Comparison of ENCODE assay signal across 9 mouse cellular contexts in genomic region chr11:106674612-106675153, GRCm38 (mm10).
DNase-seq lines count a peak whose midpoint lies in the region; ATAC-seq and TF ChIP-seq lines count a peak whose summit lies in the region.
"Had no signal": no experiment of that assay in that cellular context is flagged by ENCODE, and none has a peak within 500 bp of the region (broad histone marks: within the 10 kb centered on the region; RNA-seq: fewer than 3 reads in every experiment).

No protein-coding gene starts in this region.

- TF ChIP-seq CTCF in kidney, postnatal 0 days (IDR thresholded peaks at IDR 0.05; ENCODE audit: low read depth) = no peak

- peak overlapping the region; percentile 10; the same call in 1 of the 2 replicates for H3K4me3 ChIP-seq in embryonic facial prominence, embryonic 13.5 days
- peak overlapping the region in 1 of 2 experiments; percentile 15; a peak in 1 of 4 replicates for H3K4me3 ChIP-seq in heart, embryonic 14.5 days (ENCODE audit: control insufficient read depth in 1 of 2, insufficient read depth in 1 of 2, low read depth in 1 of 2, low read length in 2 of 2)
- H3K4me3 ChIP-seq in kidney, postnatal 0 days (replicated peaks; ENCODE audit: low read depth, low read length) = no peak overlapping the region
- no peak overlapping the region for H3K4me3 ChIP-seq in liver, embryonic 13.5 days (replicated peaks)
- H3K4me3 ChIP-seq in stomach, embryonic 15.5 days (replicated peaks) = peak overlapping the region; percentile 4; the same call in 1 of the 2 replicates

- no peaks in the 10 kb centered on the region for H3K9me3 ChIP-seq in embryonic facial prominence, embryonic 13.5 days
- no peaks in the 10 kb centered on the region for H3K9me3 ChIP-seq in heart, embryonic 14.5 days (ENCODE audit: control insufficient read depth, low read length)
- H3K9me3 ChIP-seq in kidney, postnatal 0 days (replicated peaks; ENCODE audit: low read length) = no peaks in the 10 kb centered on the region
- H3K9me3 ChIP-seq in liver, embryonic 13.5 days (replicated peaks) = no peaks in the 10 kb centered on the region
- H3K9me3 ChIP-seq in stomach, embryonic 15.5 days = no peaks in the 10 kb centered on the region
- H3K9me3 ChIP-seq: G1E had no signal

- peak overlapping the region; percentile 40; the same call in 1 of the 2 replicates for H3K9ac ChIP-seq in embryonic facial prominence, embryonic 13.5 days
- H3K9ac ChIP-seq in heart, embryonic 14.5 days (ENCODE audit: low read length) = peak overlapping the region; percentile 44
- no peak overlapping the region for H3K9ac ChIP-seq in kidney, postnatal 0 days (ENCODE audit: low read depth, low read length)
- H3K9ac ChIP-seq in liver, embryonic 13.5 days = no peak overlapping the region; the same call in 1 of the 2 replicates
- H3K9ac ChIP-seq in stomach, embryonic 15.5 days = no peak overlapping the region

- DNase-seq in layer of hippocampus, adult 11-12 months (ENCODE audit: low spot score) = peak; percentile 55
- no peak for DNase-seq in layer of hippocampus, adult 9-10 months (ENCODE audit: low spot score)
- peak; percentile 87 for DNase-seq in kidney, postnatal 0 days (ENCODE audit: low spot score)
- DNase-seq in liver, embryonic 13.5 days = no peak
- DNase-seq in naive thymus-derived CD4-positive, alpha-beta T cell, adult 2 months (ENCODE audit: low read depth) = peak; percentile 88

- peak overlapping the region; percentile 83 for H3K27ac ChIP-seq in embryonic facial prominence, embryonic 13.5 days
- H3K27ac ChIP-seq in heart, embryonic 14.5 days (replicated peaks in 1 of 2; ENCODE audit: control insufficient read depth in 1 of 2, insufficient read depth in 1 of 2, low read depth in 2 of 2, low read length in 2 of 2) = peak overlapping the region; percentile 86 to 90
- peak overlapping the region; percentile 81 for H3K27ac ChIP-seq in kidney, postnatal 0 days
- peak overlapping the region; percentile 53 for H3K27ac ChIP-seq in liver, embryonic 13.5 days
- peak overlapping the region; percentile 78 for H3K27ac ChIP-seq in stomach, embryonic 15.5 days

- peak; percentile 74 for ATAC-seq in embryonic facial prominence, embryonic 13.5 days (ENCODE audit: insufficient number of reproducible peaks, insufficient read depth, low FRiP score, low TSS enrichment, low read depth)
- peak; percentile 68 for ATAC-seq in heart, embryonic 14.5 days (ENCODE audit: insufficient number of reproducible peaks, insufficient read depth, low FRiP score, low read depth)
- ATAC-seq in kidney, postnatal 0 days (replicated peaks; ENCODE audit: low FRiP score, low read depth) = peak; percentile 53; the same call in 1 of the 2 replicates
- peak; percentile 47 for ATAC-seq in liver, embryonic 13.5 days (ENCODE audit: low read depth)
- ATAC-seq in stomach, embryonic 15.5 days (ENCODE audit: insufficient read depth, low FRiP score, low read depth) = peak; percentile 56; the same call in 1 of the 2 replicates

- H3K36me3 ChIP-seq in embryonic facial prominence, embryonic 13.5 days = no peaks in the 10 kb centered on the region
- H3K36me3 ChIP-seq in heart, embryonic 14.5 days (ENCODE audit: control insufficient read depth, insufficient read depth, low read length) = peaks cover 13% of the 10 kb centered on the region; the same call in 1 of the 2 replicates
- no peaks in the 10 kb centered on the region for H3K36me3 ChIP-seq in kidney, postnatal 0 days (ENCODE audit: insufficient read depth, low read length)
- no peaks in the 10 kb centered on the region for H3K36me3 ChIP-seq in liver, embryonic 13.5 days
- no peaks in the 10 kb centered on the region for H3K36me3 ChIP-seq in stomach, embryonic 15.5 days
- H3K36me3 ChIP-seq: G1E had no signal

- peak overlapping the region; percentile 31 for H3K4me2 ChIP-seq in embryonic facial prominence, embryonic 13.5 days
- peak overlapping the region; percentile 60 for H3K4me2 ChIP-seq in heart, embryonic 14.5 days (ENCODE audit: low read length)
- H3K4me2 ChIP-seq in kidney, postnatal 0 days (ENCODE audit: low read length) = peak overlapping the region; percentile 38
- H3K4me2 ChIP-seq in liver, embryonic 13.5 days = peak overlapping the region; percentile 29
- H3K4me2 ChIP-seq in stomach, embryonic 15.5 days = peak overlapping the region; percentile 41; the same call in 1 of the 2 replicates

- no peaks in the 10 kb centered on the region for H3K27me3 ChIP-seq in embryonic facial prominence, embryonic 13.5 days
- H3K27me3 ChIP-seq in heart, embryonic 14.5 days (ENCODE audit: control insufficient read depth, insufficient read depth, low read length) = no peaks in the 10 kb centered on the region
- H3K27me3 ChIP-seq in kidney, postnatal 0 days (ENCODE audit: insufficient read depth, low read length) = no peaks in the 10 kb centered on the region
- H3K27me3 ChIP-seq in liver, embryonic 13.5 days = no peaks in the 10 kb centered on the region
- no peaks in the 10 kb centered on the region for H3K27me3 ChIP-seq in stomach, embryonic 15.5 days (replicated peaks)

- WGBS in embryonic facial prominence, embryonic 13.5 days = 2% methylated on average over 9 of the region's 9 CpGs
- 2% methylated on average over 9 of the region's 9 CpGs for WGBS in heart, embryonic 14.5 days
- 4% methylated on average over 9 of the region's 9 CpGs for WGBS in kidney, postnatal 0 days
- WGBS in liver, embryonic 13.5 days (ENCODE audit: insufficient replicate concordance) = 3% methylated on average over 9 of the region's 9 CpGs
- 5% methylated on average over 9 of the region's 9 CpGs for WGBS in stomach, embryonic 15.5 days

- peaks cover 29% of the 10 kb centered on the region for H3K4me1 ChIP-seq in embryonic facial prominence, embryonic 13.5 days
- peaks cover 36 to 53% of the 10 kb centered on the region in 2 experiments for H3K4me1 ChIP-seq in heart, embryonic 14.5 days (ENCODE audit: control insufficient read depth in 2 of 2, insufficient read depth in 2 of 2, low read length in 2 of 2)
- peaks cover 13% of the 10 kb centered on the region; the same call in 1 of the 2 replicates for H3K4me1 ChIP-seq in kidney, postnatal 0 days (replicated peaks; ENCODE audit: insufficient read depth, low read length)
- H3K4me1 ChIP-seq in liver, embryonic 13.5 days (replicated peaks) = peaks cover 41% of the 10 kb centered on the region
- peaks cover 20% of the 10 kb centered on the region for H3K4me1 ChIP-seq in stomach, embryonic 15.5 days

Comparison
In these comparisons a context has a peak if more than half of its experiments do, and no peak if none do; other contexts are left out.
1. DNase-seq: peak in layer of hippocampus, adult 11-12 months (single experiment), kidney, postnatal 0 days (single experiment) and naive thymus-derived CD4-positive, alpha-beta T cell, adult 2 months (single experiment); none in layer of hippocampus, adult 9-10 months (single experiment) and liver, embryonic 13.5 days (single experiment).
2. H3K4me3 ChIP-seq: peak in embryonic facial prominence, embryonic 13.5 days (single experiment) and stomach, embryonic 15.5 days (single experiment); none in kidney, postnatal 0 days (single experiment) and liver, embryonic 13.5 days (single experiment).
3. H3K9ac ChIP-seq: peak in embryonic facial prominence, embryonic 13.5 days (single experiment) and heart, embryonic 14.5 days (single experiment); none in kidney, postnatal 0 days (single experiment), liver, embryonic 13.5 days (single experiment) and stomach, embryonic 15.5 days (single experiment).
4. Peak in every context shown above with its lines, with median percentiles within 50 percentile points of each other: ATAC-seq, H3K27ac ChIP-seq and H3K4me2 ChIP-seq.